Mouse (Mus musculus) lung, postnatal 0 days (tissue): Measurements from ENCODE around the gene Gpat3. TPM values are rescaled to one million over a fixed set of nuclear protein-coding genes. Genes with fewer than 3 reads are reported as not detected.

Experiments used
- ATAC-seq: fragments of 200-750 bp; cut with Nextera tagmentation; 2 replicates; pipeline ENCODE4 v1.8.0; 2017; ENCODE audit warnings: moderate library complexity
- DNase-seq: peaks from one replicate; pipeline ENCODE4 v3.0.0-alpha.2; 2016; ENCODE audit warnings: low spot score
- H3K27ac ChIP-seq: fragments of 300-500 bp; sonication (generic); 2 replicates; pipeline ENCODE4 v1.5.1; 2014; ENCODE audit warnings: antibody characterized with exemption, mild to moderate bottlenecking, low read length, mixed read lengths
- H3K27me3 ChIP-seq: fragments of 300-500 bp; sonication (generic); replicated peaks from 2 replicates; pipeline ENCODE4 v1.6.1; 2014; ENCODE audit warnings: low read length, mixed read lengths; ENCODE audit not compliant: insufficient read depth
- H3K36me3 ChIP-seq: fragments of 300-500 bp; sonication (generic); 2 replicates; pipeline ENCODE4 v1.6.1; 2014; ENCODE audit warnings: low read length, mixed read lengths; ENCODE audit not compliant: insufficient read depth
- H3K4me1 ChIP-seq: fragments of 300-500 bp; sonication (generic); 2 replicates; pipeline ENCODE4 v1.6.1; 2014; ENCODE audit warnings: antibody characterized with exemption, low read depth, low read length, mixed read lengths; ENCODE audit not compliant: insufficient read depth
- H3K4me2 ChIP-seq: fragments of 300-500 bp; sonication (generic); replicated peaks from 2 replicates; pipeline ENCODE4 v1.6.1; 2014; ENCODE audit warnings: low read depth, mild to moderate bottlenecking, low read length, moderate library complexity, mixed read lengths
- H3K4me3 ChIP-seq: fragments of 300-500 bp; sonication (generic); 2 replicates; pipeline ENCODE4 v1.5.1; 2014; ENCODE audit warnings: low read depth, low read length
- H3K9ac ChIP-seq: fragments of 300-500 bp; sonication (generic); replicated peaks from 2 replicates; pipeline ENCODE4 v1.6.1; 2014; ENCODE audit warnings: low read depth, mild to moderate bottlenecking
- H3K9me3 ChIP-seq: fragments of 300-500 bp; sonication (generic); 2 replicates; pipeline ENCODE4 v1.6.1; 2016; ENCODE audit warnings: low read length, mixed read lengths
- CTCF ChIP-seq: IDR thresholded peaks from 2 replicates; pipeline ENCODE4 v1.5.1; 2016; ENCODE audit warnings: antibody characterized with exemption, mild to moderate bottlenecking
- EP300 ChIP-seq: IDR thresholded peaks from 2 replicates; pipeline ENCODE4 v1.6.1; 2016; ENCODE audit warnings: antibody characterized with exemption, mild to moderate bottlenecking, control low read depth
- WGBS: fragments of 180-500 bp; shearing (Covaris S2); extraction: QIAGEN DNeasy Blood & Tissue Kit; methylation state at CpG from one replicate; pipeline ENCODE4 v1.1.7; 2014; 5-methylcytosine and 5-hydroxymethylcytosine counted together
- polyA plus RNA-seq: library from polyadenylated mRNA; unstranded; fragments of >200 nt; fragmentation: Nextera tagmentation; extraction: Ambion mirVana; gene quantifications from 2 replicates; pipeline ENCODE4 v1.2.1, GENCODE M21; 2015

Gene Gpat3
- polyA plus RNA-seq, 1 experiment from 2014 or later = 2.3 TPM

DNA sequence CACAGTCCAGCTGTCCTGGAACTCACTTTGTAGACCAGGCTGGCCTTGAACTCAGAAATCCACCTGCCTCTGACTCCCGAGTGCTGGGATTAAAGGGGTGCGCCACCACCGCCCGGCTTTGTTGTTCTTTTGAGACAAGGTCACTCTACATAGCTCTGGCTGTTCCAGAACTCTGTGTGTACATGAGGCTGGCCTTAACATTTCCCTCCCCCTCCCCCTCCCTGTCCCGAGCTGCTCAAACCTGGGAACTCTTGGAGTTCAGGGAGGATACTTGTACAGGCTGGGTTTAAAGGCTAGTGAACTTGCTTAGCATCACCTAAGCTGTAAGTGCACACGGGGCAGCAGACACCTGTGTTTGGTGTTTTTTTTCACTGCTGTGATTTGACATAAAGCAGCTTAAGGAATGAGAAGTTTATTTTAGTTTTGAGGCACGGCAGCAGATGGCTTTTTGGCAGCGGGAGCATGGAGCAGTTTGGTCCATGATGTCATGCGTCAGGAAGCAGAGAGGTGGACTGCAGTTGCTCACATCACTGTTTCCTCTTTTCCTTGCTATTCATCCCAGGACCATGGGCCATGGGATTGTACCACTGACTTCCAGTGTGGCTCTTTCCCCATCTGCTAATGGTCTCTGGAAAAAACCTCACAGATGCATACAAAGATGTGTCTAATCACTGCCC is 9.5 kb upstream of the Gpat3 start:
- no peaks in the 10 kb centered on the region for H3K9me3 ChIP-seq
- DNase-seq = peak; percentile 34

DNA sequence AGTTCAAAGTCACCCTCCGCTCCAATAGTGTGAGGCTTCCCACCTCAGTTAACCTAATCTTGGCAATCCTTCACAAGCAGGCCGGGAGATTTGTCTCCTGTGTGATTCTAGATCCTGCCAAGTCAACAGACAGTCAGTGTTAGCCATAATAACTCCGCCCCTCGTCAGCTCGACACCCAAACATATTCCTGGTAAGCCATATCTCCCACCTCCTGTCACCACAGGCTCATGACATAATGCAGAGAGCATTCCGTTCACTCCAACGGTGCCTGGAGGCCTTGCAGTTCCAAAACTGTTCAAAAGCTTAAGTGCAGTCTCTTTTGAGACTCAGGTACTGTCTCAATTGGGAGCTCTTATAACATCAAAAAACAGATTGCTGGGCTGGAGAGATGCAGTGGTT is 7.6 kb upstream of the Gpat3 start:
- 74% methylated on average over 7 of the region's 7 CpGs for WGBS
- no peaks in the 10 kb centered on the region for H3K4me1 ChIP-seq
- no peak for TF ChIP-seq EP300
- TF ChIP-seq CTCF = no peak
- H3K9me3 ChIP-seq = no peaks in the 10 kb centered on the region
- no peaks in the 10 kb centered on the region for H3K36me3 ChIP-seq
- no peaks in the 10 kb centered on the region for H3K27me3 ChIP-seq
- H3K9ac ChIP-seq = no peak overlapping the region
- ATAC-seq (no peak), DNase-seq (no peak)
- H3K27ac ChIP-seq = no peak overlapping the region
- no peak overlapping the region for H3K4me3 ChIP-seq
- H3K4me2 ChIP-seq = no peak overlapping the region

More for the DNA sequence above, 9.5 kb upstream of the Gpat3 start:
- Histone ChIP-seq H3K4me2 (no peak overlapping the region), H3K4me3 (no peak overlapping the region), H3K36me3 (no peaks in the 10 kb centered on the region), H3K4me1 (no peaks in the 10 kb centered on the region), H3K27ac (no peak overlapping the region), H3K9ac (no peak overlapping the region), H3K27me3 (no peaks in the 10 kb centered on the region)
- WGBS = 29% methylated on average over 9 of the region's 9 CpGs
- TF ChIP-seq EP300 (no peak), CTCF (no peak)
- ATAC-seq = no peak

DNA sequence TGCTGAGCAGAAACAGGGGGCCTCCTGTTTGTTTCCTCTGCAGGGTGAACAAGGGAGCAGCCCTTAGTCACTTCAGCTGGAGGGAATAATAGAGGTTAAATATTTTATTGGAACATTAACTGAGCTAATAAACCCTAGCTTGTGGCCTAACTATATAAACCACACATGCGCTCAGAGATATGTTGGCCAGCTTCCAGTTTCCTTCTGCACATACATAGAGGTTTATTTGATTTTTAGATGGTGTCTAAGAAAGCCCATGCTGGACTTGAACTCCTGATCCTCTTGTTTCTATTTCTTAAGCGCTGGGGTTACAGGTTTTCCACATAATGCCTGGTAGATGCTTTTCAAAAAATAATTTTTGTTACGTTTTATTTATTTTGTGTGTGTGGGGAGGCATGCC is 1.0 kb upstream of the Gpat3 start:
- Histone ChIP-seq H3K36me3 (no peaks in the 10 kb centered on the region), H3K4me3 (no peak overlapping the region), H3K9me3 (no peaks in the 10 kb centered on the region), H3K27ac (no peak overlapping the region), H3K27me3 (peaks cover 12% of the 10 kb centered on the region), H3K9ac (no peak overlapping the region), H3K4me2 (no peak overlapping the region), H3K4me1 (no peaks in the 10 kb centered on the region)
- 38% methylated on average over 3 of the region's 3 CpGs for WGBS
- TF ChIP-seq CTCF (no peak), EP300 (no peak)
- DNase-seq (no peak), ATAC-seq (no peak)

DNA sequence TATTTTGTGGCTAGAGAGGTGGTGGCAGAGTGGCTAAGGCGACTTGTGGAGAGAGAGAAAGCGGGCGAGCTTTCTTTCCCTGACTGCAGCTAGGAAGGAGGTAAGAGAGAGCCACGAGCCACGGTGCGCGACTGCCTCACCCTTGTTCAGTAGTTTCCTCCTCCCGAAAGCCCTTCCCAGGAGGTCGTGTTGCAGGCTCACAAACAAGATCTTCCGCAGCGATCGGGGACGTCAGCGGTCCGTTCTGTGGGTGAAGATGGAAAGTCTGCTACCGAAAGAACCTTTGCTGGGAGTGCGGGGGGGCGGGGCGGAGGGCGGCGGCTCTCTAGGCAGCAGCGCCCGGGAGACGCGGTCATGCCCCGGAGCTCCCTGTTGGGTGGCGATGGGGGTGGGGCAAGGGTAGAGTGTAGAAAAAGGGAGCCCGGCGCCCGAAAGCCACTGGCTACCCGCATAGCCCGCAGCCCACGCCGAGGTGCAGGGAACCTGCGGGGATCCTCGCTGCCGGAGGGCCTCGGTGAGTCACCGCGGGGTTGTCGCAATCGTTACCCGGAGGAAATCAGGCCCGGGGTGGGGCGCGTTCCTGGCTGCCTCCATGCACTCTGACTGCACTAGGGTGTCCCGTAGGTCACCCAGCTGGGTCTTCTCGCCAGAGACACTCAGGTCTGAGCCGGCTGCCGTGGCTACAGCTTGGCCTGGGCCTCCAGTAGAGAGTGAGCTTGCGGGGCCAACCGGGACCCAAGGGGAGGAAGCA is 510 bp downstream of the Gpat3 start:
- under 1% methylated on average over 47 of the region's 52 CpGs for whole genome bisulfite sequencing
- no peak for TF ChIP-seq CTCF
- no peak for TF ChIP-seq EP300
- ATAC-seq (peak; percentile 93), DNase-seq (peak; percentile 82)
- peaks cover 12% of the 10 kb centered on the region for H3K27me3 ChIP-seq
- H3K27ac ChIP-seq = peak overlapping the region; percentile 11; the same call in 1 of the 2 replicates
- H3K9me3 ChIP-seq = no peaks in the 10 kb centered on the region
- peak overlapping the region; percentile 43 for H3K9ac ChIP-seq
- peak overlapping the region; percentile 96 for H3K4me2 ChIP-seq
- no peaks in the 10 kb centered on the region for H3K4me1 ChIP-seq
- H3K36me3 ChIP-seq = no peaks in the 10 kb centered on the region
- peak overlapping the region; percentile 63 for H3K4me3 ChIP-seq

DNA sequence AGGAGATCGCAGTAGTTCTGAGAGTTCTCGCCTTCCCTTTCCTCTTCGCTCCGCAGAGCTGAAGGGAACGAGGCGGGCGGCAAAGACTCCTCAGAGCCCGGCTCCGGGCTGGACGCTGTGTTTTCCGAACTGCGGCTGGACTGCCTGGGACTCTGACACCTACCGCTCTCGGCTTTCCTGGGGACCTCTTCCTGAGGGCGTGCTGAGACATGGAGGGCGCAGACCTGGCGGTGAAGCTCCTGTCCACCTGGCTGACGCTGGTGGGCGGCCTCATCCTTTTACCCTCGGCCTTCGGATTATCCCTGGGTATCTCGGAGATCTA is 1.0 kb downstream of the Gpat3 start:
- ATAC-seq (no peak), DNase-seq (no peak)
- WGBS = under 1% methylated on average over 22 of the region's 22 CpGs
- peak overlapping the region; percentile 11; the same call in 1 of the 2 replicates for H3K27ac ChIP-seq
- peak overlapping the region; percentile 96 for H3K4me2 ChIP-seq
- peak overlapping the region; percentile 43 for H3K9ac ChIP-seq
- H3K36me3 ChIP-seq = no peaks in the 10 kb centered on the region
- no peaks in the 10 kb centered on the region for H3K9me3 ChIP-seq
- H3K4me1 ChIP-seq = no peaks in the 10 kb centered on the region
- H3K4me3 ChIP-seq = peak overlapping the region; percentile 63
- TF ChIP-seq EP300 (no peak), CTCF (no peak)
- peaks cover 12% of the 10 kb centered on the region for H3K27me3 ChIP-seq

DNA sequence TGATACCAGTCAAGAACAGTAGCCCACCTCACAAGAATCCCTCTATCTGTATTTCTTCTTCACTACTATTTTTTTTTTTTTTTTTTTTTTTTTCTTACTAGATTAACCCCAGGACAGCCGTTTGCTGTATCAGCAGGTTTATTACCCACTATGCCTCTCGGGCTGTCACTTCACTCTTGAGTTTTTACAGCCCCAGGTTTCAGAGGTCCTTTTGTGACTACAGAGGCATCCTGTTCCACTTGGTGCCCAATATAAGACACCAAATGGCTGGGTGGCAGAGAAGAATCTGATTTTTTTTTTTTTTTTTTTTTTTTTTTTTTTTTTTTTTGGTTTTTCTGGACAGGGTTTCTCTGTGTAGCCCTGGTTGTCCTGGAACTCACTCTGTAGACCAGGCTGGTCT is 1.6 kb downstream of the Gpat3 start:
- peak overlapping the region; percentile 96 for H3K4me2 ChIP-seq
- WGBS = 2% methylated on average over 2 of the region's 2 CpGs
- H3K4me3 ChIP-seq = peak overlapping the region; percentile 63
- ATAC-seq = no peak
- H3K9me3 ChIP-seq = no peaks in the 10 kb centered on the region
- peaks cover 12% of the 10 kb centered on the region for H3K27me3 ChIP-seq
- no peaks in the 10 kb centered on the region for H3K4me1 ChIP-seq
- DNase-seq = no peak
- no peak overlapping the region for H3K27ac ChIP-seq
- TF ChIP-seq CTCF = no peak
- TF ChIP-seq EP300 = no peak
- H3K36me3 ChIP-seq = no peaks in the 10 kb centered on the region
- no peak overlapping the region for H3K9ac ChIP-seq
